Mouse (Mus musculus) lung, embryonic 14.5 days (tissue): Measurements from ENCODE around the gene Cbs. TPM values are rescaled to one million over a fixed set of nuclear protein-coding genes. Genes with fewer than 3 reads are reported as not detected.

Experiments used
- ATAC-seq: fragments of 200-750 bp; cut with Nextera tagmentation; 2 replicates; pipeline ENCODE4 v1.8.0; 2017; ENCODE audit warnings: mild to moderate bottlenecking, moderate TSS enrichment, moderate library complexity; ENCODE audit not compliant: insufficient read depth
- DNase-seq: peaks from one replicate; pipeline ENCODE4 v3.0.0-alpha.2; 2015
- H3K27ac ChIP-seq: fragments of 300-500 bp; sonication (generic); 2 replicates; pipeline ENCODE4 v1.5.1; 2014; ENCODE audit warnings: low read depth, mild to moderate bottlenecking, moderate library complexity
- H3K27me3 ChIP-seq: fragments of 300-500 bp; sonication (generic); 2 replicates; pipeline ENCODE4 v1.6.1; 2014; ENCODE audit warnings: low read length, control low read depth; ENCODE audit not compliant: insufficient read depth
- H3K36me3 ChIP-seq: fragments of 300-500 bp; sonication (generic); 2 replicates; pipeline ENCODE4 v1.6.1; 2014; ENCODE audit warnings: control low read depth; ENCODE audit not compliant: insufficient read depth
- H3K4me1 ChIP-seq: fragments of 300-500 bp; sonication (generic); 2 replicates; pipeline ENCODE4 v1.6.1; 2014; ENCODE audit warnings: antibody characterized with exemption, control low read depth; ENCODE audit not compliant: insufficient read depth
- H3K4me2 ChIP-seq: fragments of 300-500 bp; sonication (generic); 2 replicates; pipeline ENCODE4 v1.6.1; 2014; ENCODE audit warnings: mild to moderate bottlenecking
- H3K4me3 ChIP-seq: fragments of 300-500 bp; sonication (generic); 2 replicates; pipeline ENCODE4 v1.5.1; 2014; ENCODE audit warnings: low read depth, low read length
- H3K9ac ChIP-seq: fragments of 300-500 bp; sonication (generic); 2 replicates; pipeline ENCODE4 v1.6.1; 2014
- H3K9me3 ChIP-seq: fragments of 300-500 bp; sonication (generic); 2 replicates; pipeline ENCODE4 v1.6.1; 2016; ENCODE audit warnings: low read depth, low read length, control low read depth
- CTCF ChIP-seq: IDR thresholded peaks from 2 replicates; pipeline ENCODE4 v1.5.1; 2016; ENCODE audit warnings: antibody characterized with exemption, low read depth
- WGBS: fragments of 180-500 bp; shearing (Covaris S2); extraction: QIAGEN DNeasy Blood & Tissue Kit; methylation state at CpG from one replicate; pipeline ENCODE4 v1.1.7; 2014; 5-methylcytosine and 5-hydroxymethylcytosine counted together
- polyA plus RNA-seq: library from polyadenylated mRNA; unstranded; fragments of >200 nt; fragmentation: Nextera tagmentation; extraction: Ambion mirVana; gene quantifications from 2 replicates; pipeline ENCODE4 v1.2.1, GENCODE M21; 2014

Cbs gene
- polyA plus RNA-seq, 1 experiment from 2014 or later: 2.7 TPM

DNA sequence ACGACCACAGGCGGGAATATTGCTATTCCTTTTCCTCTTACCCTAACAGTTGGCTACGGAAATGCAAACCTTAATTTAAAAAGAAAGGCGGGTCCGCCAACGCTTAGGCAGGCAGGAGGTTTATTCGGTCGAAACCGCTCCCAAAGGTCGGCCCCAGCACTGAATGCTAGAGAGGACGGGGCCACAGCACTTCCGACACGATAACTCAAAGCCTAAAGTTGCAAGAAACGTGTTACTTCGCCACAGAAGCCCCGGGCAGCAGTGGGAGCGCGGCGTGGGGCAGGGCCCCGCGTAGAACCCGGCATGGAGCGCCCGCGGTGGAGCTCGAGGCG is 21.1 kb upstream of the Cbs start:
- under 1% methylated on average over 27 of the region's 27 CpGs for WGBS
- Histone ChIP-seq H3K27me3 (no peaks in the 10 kb centered on the region), H3K4me2 (peak overlapping the region; percentile 77), H3K36me3 (peaks cover 41% of the 10 kb centered on the region), H3K27ac (peak overlapping the region; percentile 86), H3K4me3 (peak overlapping the region; percentile 91), H3K9ac (peak overlapping the region; percentile 97), H3K4me1 (peaks cover 6% of the 10 kb centered on the region), H3K9me3 (no peaks in the 10 kb centered on the region)
- DNase-seq: peak; percentile 22
- ATAC-seq: no peak
- TF ChIP-seq CTCF: no peak

DNA sequence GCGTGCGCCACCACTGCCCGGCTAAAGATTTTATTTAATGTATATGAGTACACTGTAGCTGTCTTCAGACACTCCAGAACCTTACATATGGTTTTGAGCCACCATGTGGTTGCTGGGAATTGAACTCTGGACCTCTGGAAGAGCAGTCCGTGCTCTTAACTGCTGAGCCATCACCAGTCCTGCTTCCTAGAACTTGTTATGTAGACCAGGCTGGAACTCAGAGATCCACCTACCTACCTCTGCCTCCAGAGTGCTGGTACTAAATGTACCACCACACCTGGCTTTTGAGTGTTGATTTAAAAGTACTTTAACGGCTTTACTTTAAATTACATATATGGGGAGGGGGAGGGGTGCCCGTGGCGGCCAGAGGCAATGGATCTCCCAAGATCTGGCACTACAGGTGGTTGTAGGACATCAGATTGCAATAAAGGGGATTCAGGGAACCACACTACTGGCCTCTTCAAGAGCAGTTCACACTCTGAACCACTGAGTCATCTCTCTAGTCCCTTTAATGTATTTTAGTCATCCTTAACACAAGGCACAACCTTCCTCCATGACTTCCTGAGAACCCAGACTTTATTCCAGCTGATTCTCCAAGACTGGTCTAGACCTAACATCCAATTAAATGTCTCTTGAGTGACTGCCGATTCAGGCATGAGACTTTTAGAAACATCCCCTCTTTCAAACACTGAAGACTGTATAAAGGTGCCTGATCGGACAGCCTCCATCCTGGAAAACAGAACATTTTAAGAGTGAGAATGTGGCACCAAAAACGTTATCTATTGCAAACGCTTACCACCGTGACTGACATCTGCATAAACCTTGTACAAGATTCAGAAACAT is 20.3 kb upstream of the Cbs start:
- 40% methylated on average over 12 of the region's 12 CpGs for WGBS

DNA sequence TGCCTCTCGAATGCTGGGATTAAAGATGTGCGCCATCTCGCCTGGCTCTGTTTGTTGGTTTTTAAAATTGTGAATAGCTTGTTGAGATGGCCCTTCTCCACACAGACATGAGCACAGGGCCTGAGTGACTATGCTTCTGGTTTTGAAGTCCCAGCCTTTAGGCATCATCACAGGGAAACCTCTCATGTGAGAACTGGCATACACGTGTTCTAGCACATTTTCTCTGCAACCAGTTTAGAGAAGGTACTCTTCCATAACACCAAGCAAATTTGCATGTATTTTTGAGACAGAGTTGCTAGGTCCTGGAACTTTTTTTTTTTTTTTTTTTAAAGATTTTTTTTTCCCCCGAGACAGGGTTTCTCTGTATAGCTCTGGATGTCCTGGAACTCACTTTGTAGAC is 19.6 kb upstream of the Cbs start:
- H3K36me3 ChIP-seq: peaks cover 55% of the 10 kb centered on the region
- no peak overlapping the region for H3K27ac ChIP-seq
- H3K4me1 ChIP-seq: peaks cover 6% of the 10 kb centered on the region
- DNase-seq (no peak), ATAC-seq (no peak)
- no peak overlapping the region for H3K4me3 ChIP-seq
- TF ChIP-seq CTCF: no peak
- no peak overlapping the region for H3K9ac ChIP-seq
- WGBS: 87% methylated on average over 5 of the region's 5 CpGs
- H3K4me2 ChIP-seq: peak overlapping the region; percentile 77; the same call in 1 of the 2 replicates
- no peaks in the 10 kb centered on the region for H3K27me3 ChIP-seq
- H3K9me3 ChIP-seq: no peaks in the 10 kb centered on the region

More for the DNA sequence above, 20.3 kb upstream of the Cbs start:
- H3K4me3 ChIP-seq: peak overlapping the region; percentile 91
- H3K36me3 ChIP-seq: peaks cover 48% of the 10 kb centered on the region
- H3K9me3 ChIP-seq: no peaks in the 10 kb centered on the region
- H3K4me1 ChIP-seq: peaks cover 6% of the 10 kb centered on the region
- no peak overlapping the region for H3K27ac ChIP-seq
- H3K27me3 ChIP-seq: no peaks in the 10 kb centered on the region
- no peak for ATAC-seq
- H3K4me2 ChIP-seq: peak overlapping the region; percentile 77
- TF ChIP-seq CTCF: no peak
- DNase-seq: no peak
- H3K9ac ChIP-seq: peak overlapping the region; percentile 97

DNA sequence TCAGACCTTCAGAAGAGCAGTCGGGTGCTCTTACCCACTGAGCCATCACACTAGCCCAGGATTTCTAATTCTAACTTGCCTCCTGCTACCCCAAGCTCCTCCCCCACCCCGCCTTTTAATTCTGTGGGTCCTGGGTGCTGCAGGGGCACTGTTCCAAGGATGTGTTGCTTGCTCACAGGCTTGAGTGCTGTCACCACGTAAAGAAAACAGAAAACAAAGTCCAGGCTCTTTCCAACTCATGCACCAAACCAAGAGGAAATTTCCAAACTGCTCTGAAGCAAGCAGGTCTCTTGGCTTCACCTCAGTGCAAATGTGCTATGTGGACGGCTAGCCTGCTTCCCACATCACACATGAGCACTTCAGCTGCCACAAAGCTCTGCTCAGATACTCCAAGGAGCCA is 18.3 kb upstream of the Cbs start:
- Histone ChIP-seq H3K9me3 (no peaks in the 10 kb centered on the region), H3K36me3 (peaks cover 68% of the 10 kb centered on the region), H3K27ac (no peak overlapping the region), H3K27me3 (no peaks in the 10 kb centered on the region), H3K4me2 (no peak overlapping the region), H3K4me3 (no peak overlapping the region), H3K4me1 (peaks cover 6% of the 10 kb centered on the region), H3K9ac (no peak overlapping the region)
- ATAC-seq (no peak), DNase-seq (no peak)
- WGBS: 69% methylated on average over 4 of the region's 4 CpGs
- TF ChIP-seq CTCF: no peak

DNA sequence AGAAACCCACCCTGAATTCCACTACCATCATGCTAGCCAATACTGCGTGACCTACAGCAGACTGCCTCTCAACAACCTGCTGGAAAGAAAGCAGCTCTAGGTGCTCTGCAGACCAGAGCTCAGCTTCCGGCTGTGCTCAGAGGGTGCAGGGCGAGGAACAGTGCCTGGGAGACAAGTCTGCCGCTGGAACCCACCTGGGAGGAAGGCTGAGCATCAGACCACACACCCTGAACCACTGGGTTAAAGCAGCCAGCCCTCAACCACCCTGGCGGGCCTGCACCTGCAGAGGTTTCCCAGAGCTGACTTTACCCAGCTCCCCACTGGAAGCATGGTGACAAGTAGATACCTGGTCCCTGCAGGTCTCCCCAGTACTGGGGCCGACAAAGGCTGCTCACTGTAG is 16.2 kb upstream of the Cbs start:
- Histone ChIP-seq H3K27ac (no peak overlapping the region; the same call in 1 of the 2 replicates), H3K9ac (no peak overlapping the region), H3K4me2 (no peak overlapping the region), H3K27me3 (no peaks in the 10 kb centered on the region), H3K9me3 (no peaks in the 10 kb centered on the region), H3K4me3 (no peak overlapping the region), H3K36me3 (peaks cover 89% of the 10 kb centered on the region), H3K4me1 (peaks cover 4% of the 10 kb centered on the region)
- ATAC-seq (0 out of 2 replicates have a peak, but pooled peaks have one; percentile 57), DNase-seq (no peak)
- no peak for TF ChIP-seq CTCF
- 74% methylated on average over 6 of the region's 6 CpGs for WGBS

DNA sequence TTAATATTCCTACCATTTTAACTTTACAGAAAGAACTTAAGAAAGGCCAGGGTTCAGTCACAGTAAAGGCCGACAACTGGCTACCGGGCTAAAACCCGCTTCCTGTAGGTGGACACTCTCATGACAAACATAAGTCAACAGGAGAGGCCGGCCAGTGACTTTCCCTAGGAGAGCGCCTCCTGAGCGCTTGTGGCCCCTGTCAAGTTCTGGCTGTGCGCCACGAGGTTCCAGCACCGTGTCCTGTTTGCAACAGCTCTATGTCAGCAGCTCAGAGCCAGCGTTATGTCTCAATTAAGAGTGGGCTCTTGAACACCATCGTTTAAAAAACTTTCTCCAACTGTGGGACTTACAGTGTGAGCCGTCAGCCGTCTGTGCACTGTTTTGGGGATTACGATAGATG is 15.1 kb upstream of the Cbs start:
- Histone ChIP-seq H3K36me3 (peaks cover 97% of the 10 kb centered on the region), H3K4me1 (peaks cover under 1% of the 10 kb centered on the region), H3K27ac (no peak overlapping the region), H3K9ac (no peak overlapping the region), H3K4me3 (no peak overlapping the region), H3K9me3 (no peaks in the 10 kb centered on the region), H3K27me3 (no peaks in the 10 kb centered on the region), H3K4me2 (no peak overlapping the region)
- ATAC-seq: no peak
- WGBS: 78% methylated on average over 14 of the region's 14 CpGs
- no peak for TF ChIP-seq CTCF
- no peak for DNase-seq

DNA sequence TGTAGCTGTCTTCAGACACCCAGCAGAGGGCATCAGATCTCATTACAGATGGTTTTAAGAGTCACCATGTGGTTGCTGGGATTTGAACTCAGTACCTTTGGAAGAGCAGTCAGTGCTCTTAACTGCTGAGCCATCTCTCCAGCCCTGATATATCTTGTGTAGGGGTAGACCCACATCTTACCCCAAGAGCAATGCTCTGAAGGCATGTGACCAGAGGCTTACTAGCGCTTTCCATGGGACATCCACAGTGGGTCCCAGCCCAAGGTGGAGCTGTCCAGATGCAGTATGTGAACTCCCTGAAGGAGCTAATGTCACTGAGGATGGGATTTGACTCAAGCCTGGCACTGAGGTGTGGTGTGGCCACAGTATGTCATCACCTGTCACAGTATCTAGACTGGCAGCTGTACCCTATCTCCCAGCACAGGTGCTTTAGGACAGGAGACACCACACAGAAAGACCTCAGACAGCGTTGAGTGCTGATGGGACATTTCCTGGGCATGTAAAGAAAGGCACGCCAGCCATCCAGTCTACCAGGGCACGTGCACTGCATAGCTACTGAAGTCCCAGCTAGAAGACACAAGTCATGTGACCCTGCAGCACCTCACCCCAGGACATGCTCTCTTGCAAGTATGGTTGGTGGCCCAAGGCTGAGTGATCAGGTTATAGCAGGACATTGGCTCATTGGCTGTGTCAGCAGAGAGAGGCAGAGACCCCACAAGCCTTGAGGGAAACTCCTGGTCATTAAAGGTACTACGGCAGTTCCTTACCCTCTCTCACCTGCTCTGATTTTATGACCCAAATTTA is 9.4 kb upstream of the Cbs start:
- H3K9ac ChIP-seq: no peak overlapping the region
- DNase-seq (no peak), ATAC-seq (peak; percentile 35; the same call in 1 of the 2 replicates)
- H3K9me3 ChIP-seq: no peaks in the 10 kb centered on the region
- no peak overlapping the region for H3K27ac ChIP-seq
- no peaks in the 10 kb centered on the region for H3K4me1 ChIP-seq
- H3K27me3 ChIP-seq: no peaks in the 10 kb centered on the region
- H3K4me2 ChIP-seq: no peak overlapping the region
- H3K4me3 ChIP-seq: no peak overlapping the region
- H3K36me3 ChIP-seq: peaks cover 52% of the 10 kb centered on the region
- TF ChIP-seq CTCF: no peak
- 92% methylated on average over 5 of the region's 5 CpGs for WGBS
